Mouse (Mus musculus) lung, postnatal 0 days (tissue): Measurements from ENCODE around the gene Slc11a1.

Source experiments
- CTCF ChIP-seq: IDR thresholded peaks from 2 replicates; pipeline ENCODE4 v1.5.1; 2016; ENCODE audit warnings: antibody characterized with exemption, mild to moderate bottlenecking
- EP300 ChIP-seq: IDR thresholded peaks from 2 replicates; pipeline ENCODE4 v1.6.1; 2016; ENCODE audit warnings: antibody characterized with exemption, mild to moderate bottlenecking, control low read depth

GRCm38 (mm10) chr1:74379058-74379504 lies 4.1 kb downstream of the Slc11a1 start:
- TF ChIP-seq CTCF (no peak), EP300 (no peak)
